Mouse (Mus musculus) ovary, postnatal 14 days (tissue): ENCODE results near the gene Pex12.
"Not testable (repeated sequence)": the region's sequence is repeated elsewhere in the genome, so short reads cannot be mapped to it uniquely, and the experiment has no call there.

Experiments
- DNase-seq: peaks from one replicate; pipeline ENCODE4 v3.0.0; 2022; ENCODE audit warnings: low spot score

Pex12 gene

DNA sequence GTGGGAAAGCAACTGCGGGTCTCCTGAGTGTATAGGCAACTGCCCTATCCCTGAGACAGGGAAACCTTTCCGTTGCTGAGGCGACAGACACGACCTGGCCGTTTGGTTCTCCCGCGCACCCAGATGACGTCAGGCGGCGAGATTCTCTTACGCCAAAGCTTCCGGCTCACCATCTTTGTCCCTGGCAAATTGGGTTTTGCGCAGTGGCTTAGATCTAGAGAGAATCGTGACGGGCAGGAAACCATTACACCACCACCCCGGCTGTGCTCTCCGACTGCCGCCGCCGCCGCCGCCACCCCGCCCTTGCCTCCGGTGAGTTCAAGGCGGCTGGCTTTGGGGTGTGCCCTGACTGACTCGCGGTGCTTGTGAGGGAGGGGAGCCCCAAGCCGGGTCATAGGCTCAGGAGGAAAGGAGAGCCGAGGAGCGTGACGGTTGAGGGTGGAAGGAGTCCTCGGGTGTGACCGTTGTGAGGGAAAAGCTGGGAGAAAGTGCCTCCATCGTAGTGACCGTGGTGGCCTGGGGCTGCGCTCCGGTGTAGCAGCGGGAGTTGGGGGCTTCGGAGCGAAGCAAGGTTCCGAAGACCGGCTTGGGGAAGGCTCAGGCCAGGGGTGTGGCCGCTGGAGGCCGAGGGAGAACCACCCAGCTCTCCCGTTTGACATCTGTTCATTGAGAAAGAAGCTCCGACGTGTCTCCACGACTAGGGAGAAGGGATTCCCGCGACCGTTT lies at the start of gene Pex12:
Pex12 (minus strand) TSS at position 61 of the 726 bp plus-strand sequence.
- DNase-seq: peak; percentile 95

DNA sequence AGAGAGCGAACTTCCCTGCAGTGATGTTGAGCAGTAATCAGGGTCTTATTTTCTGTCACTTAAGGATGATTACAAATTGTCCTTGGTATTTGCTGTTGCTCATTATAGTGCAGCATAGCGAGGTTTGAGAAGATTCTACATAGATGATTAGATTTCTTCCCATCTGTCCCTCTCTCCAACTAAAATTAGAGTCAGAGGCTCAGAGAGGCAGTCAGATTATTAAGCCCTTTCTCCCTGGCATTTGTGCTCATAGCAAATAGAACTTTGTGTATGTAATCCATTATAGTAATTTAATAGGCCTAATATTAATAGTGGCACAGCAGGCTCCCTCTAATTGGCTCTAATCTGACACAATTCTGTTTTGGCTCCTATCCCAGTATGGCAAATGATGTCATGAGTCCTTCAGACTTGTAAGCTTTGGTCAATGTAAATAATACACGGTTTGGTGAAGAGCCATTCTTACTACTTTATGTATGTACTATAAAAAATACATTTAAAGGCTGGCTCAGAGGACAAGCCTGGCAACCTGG lies 39.4 kb upstream of the Pex12 start:
- no peak for DNase-seq

DNA sequence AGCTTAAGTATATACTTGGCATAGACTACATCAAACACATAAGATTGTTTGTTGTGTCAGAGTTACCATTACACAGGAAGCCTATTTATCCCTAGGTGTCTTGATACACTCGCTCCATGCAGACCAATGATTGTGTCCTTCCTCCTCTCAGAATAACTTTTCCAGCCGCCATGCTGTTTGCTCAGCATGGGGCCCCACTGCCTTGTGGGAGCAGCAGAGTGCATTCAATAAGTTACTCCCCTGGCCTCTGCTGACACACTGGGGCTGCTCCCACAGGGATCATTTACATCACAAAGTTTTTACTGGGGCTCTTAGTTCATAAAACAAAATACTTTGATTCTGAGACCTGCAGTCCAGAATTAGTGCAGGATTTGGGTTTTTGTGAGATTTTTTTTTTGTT lies 37.3 kb upstream of the Pex12 start:
- no peak for DNase-seq

DNA sequence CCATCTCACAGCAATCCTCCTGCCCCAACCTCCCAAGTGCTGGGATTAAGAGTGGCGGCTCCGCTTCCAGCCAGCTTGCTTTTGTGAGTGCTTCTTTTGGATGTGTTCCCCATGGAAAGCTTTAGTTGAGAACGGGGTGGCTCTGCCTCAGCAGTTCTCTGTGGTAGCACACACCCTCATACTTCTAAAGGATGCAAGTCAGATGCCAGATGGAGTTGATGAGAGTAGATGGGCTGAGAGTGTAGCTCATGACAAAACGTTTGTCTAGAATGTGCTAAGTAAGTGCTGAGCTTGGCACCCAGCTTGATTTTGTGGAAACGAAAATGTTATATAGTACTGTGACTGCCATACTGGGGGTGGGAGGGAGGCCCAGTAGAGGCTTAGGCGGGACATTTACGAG lies 33.4 kb upstream of the Pex12 start:
- no peak for DNase-seq

DNA sequence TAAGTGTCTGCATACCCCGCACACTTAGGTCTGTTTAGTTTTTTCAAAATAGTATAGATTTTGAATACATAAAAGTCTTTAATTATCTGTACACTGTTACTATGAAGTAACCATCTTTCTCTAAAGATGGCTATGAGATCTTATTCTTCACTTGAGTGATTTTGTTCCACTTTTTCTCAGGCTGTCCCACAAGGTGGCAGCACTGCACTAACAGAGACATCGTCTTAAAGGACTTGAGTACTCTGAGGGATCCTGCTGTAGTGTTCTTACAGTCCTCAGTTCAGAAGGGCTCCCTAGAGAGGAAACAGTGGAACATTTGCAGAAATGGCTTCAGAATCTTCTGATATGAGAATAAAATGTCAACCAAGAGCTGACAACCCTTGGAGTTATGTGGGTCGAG lies 25.0 kb upstream of the Pex12 start:
- DNase-seq: peak; percentile 19

DNA sequence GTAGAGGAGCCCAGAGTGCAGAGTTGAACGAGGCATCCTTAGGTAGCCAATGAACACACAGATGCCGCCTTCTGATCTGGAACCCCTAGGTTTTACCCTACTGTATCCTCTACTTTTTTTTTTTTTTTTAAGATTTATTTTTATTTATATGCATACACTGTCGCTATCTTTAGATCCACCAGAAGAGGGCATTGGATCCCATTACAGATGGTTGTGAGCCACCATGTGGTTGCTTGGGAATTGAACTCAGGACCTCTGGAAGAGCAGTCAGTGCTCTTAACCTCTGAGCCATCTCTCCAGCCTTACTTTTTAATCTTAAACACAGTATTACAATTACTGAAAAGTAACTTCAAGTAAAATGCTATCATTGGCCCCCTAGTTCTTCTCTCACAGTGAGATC lies 24.3 kb upstream of the Pex12 start:
- DNase-seq: not testable (repeated sequence)

DNA sequence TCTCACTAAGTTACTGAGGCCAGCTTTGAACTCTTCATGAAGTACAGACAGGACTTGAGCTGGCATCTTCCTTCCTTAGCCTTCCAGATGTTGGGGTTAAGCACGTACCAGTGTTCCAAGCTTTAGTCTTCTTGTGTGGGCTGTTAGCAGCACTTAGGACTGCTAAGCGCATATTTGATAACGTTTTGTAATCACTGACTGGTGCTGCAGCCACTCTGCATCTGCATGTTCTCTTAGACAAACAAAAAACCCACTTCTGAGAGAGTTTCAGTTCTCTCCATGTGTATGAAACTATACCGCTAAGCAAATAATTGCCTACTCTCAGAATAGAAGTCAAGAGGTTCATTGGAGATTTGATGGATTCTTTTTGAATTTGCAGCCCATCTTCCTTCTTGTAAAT lies 16.7 kb upstream of the Pex12 start:
- DNase-seq: no peak

DNA sequence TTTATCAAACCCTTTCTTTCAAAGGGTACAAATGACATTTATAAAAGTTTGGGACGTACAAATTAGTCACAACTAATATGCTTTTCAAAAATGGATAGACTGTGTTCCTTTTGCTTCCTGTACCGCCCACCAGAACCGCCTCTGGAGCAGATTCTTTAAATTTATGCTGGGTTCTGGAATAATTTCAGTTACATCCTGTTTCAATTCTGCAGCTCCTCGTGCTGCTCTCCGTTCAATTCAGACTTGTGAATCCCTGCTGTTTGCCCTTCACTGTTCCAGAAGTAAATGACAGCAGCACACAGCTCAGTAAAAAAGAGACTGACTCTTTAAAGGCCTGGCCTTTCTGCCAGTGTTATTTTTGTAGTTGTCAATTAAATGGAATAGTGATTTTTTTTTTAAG lies 10.1 kb upstream of the Pex12 start:
- DNase-seq: no peak

DNA sequence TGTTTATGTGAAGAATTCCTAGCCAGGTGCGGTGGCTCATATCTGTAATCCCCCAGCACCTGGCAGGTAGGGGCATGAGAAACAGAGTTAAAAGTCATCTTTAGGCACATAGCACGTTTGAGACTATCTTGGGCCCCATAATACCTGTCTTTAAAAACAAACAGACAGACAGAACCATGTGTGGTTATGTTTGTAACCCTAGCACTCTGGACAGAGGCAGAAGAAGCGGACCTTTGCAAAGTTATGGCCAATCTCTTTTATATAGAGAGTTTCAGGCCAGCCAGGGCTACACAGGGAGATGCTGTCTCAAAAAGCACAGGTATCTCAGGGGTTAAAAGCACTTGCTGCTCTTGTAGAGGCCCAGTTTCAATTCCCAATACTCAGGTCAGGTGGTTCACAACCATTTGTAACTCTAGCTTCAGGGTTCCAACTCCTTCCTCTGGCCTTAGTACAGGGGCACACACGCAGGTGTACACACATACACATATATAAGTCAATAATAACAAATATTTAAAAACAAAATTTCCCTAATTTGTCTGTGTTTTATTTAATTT lies 4.4 kb upstream of the Pex12 start:
- no peak for DNase-seq

DNA sequence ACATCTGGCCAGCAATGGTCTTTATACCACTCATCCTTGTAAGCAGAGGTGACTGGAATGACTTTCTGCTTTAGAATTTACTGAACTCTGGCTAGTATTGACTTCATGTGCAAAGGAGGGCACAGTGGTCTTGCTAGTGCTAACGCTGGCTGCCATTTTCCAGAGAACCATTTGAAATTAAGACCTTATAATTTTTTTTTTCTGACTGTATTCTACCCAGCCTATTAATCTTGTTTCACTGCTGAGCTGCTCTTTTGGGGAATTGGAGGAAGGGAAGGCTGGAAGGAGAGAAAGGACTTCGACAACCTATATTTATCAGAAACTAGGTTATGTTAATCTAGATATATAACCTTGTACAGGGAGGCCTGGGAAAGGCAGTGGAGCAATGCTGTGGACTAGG lies 2.1 kb upstream of the Pex12 start:
- DNase-seq: no peak

DNA sequence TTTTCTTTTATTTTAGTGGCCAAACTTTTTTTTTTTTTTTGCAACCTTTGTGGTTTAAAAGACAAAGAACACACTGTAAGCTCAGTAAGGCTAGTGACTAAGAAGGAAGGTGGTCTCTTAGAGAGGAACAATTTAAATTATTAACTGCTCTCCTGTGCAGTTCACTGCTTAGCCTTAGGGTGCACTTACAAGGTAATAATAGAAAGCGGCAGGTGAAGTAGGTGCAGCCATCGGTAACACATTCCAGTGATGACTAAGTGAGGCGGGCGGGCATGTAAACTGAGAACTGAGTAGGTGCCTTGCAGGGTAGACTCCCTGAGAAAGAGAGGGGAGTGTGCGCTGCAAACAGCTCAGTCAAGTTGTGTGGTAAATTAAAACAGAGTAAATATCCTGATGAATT lies 1.4 kb upstream of the Pex12 start:
- no peak for DNase-seq

DNA sequence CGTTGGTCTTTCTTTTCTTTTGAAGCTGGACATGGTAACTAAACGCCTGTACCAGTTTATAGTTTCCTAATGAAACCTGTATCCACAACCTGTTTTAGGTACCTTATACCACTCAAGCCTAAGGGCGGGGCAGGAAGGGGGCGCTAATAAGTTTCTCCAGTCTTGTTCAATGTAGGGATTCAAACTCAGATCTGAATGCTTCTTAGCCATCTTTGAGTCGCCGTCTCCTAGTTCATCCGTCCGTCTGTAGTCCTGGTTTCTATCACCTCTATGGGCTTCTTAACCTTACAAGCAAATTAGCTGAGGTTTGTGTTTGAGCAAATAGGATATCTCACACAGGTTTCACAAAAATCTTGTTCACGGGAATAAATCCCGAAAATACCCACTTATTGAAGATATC lies 262 bp downstream of the Pex12 start:
- DNase-seq: no peak

DNA sequence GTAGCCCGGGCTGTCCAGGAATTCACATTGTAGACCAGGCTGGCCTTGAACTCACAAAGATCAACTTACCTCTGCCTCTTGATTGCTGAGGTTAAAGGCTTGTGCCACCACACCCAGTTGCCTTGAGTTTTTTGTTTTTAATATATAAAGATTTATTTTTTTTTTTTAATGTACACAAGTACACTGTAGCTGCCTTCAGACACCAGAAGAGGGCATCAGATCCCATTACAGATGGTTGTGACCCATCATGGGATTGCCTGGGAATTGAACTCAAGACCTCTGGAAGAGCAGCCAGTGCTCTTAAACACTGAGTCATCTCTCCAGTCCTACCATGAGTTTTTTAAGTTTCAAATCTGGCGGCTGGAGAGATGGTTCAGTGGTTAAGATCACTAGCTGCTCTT lies 955 bp downstream of the Pex12 start:
- DNase-seq: no peak

DNA sequence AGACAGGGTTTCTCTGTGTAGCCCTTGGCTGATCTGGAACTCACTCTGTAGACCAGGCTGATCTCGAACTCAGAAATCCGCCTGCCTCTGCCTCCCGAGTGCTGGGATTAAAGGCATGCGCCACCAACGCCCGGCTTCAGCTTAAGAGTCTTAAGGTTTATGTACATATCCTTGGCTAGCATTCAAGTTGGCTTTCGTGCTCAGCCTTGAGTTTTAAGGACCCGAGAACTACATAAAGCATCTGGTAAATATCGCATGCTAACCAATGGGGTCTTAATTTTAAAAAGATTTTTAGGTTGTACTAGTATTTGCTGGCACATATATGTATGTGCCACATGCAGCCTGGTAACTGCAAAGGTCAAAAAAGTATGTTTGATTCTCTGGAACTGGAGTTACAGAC lies 2.7 kb downstream of the Pex12 start:
- DNase-seq: no peak

DNA sequence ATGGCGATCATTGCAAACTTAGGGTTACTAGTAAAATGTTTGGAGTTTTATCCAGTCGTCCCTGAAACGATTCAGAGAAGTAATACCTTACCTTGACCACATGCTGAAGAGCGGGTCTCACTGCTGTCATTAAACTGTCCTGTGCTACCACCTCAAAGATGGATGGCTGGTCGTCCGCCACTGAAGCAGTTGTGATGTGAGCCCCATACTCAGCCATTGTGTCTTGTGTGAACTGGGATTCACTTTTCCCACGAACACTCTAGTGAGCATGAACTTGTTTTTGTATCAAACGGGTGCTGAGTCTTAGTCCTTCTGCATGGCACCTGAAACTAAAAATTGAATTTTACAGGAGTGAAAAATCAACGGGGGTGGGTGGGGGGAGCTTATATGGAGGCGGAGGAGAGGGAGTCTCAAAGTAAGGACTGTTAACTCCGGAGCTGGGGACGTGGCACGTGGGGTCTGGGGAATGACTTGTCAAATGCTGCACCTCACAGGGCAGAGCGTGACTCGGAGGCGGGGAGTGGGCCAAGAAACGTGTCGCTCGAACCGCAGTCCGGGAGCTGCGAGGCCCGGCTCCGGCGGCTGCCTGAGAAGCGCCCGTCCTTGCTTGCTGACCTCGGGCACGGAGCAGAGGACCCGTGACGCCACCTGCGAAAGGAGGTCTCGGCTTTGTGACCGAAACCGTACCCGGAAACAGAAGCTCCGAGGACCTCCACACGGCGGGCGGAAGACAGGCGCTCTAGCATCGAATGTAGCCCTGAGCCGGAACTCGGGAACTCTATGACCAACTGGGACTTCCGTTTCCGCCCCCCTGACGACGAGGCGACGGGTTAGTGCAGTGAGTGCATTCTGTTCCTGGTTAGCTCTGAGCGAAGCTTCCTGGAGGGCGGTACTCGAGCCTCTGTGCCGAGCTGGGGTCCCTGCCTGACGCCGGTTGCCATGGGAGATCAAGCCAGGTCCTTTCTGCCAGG lies 3.9 kb downstream of the Pex12 start, which contains the start of gene Ap2b1:
Ap2b1 (plus strand) TSS at position 800 of the 971 bp plus-strand sequence.
- DNase-seq: peak; percentile 76

DNA sequence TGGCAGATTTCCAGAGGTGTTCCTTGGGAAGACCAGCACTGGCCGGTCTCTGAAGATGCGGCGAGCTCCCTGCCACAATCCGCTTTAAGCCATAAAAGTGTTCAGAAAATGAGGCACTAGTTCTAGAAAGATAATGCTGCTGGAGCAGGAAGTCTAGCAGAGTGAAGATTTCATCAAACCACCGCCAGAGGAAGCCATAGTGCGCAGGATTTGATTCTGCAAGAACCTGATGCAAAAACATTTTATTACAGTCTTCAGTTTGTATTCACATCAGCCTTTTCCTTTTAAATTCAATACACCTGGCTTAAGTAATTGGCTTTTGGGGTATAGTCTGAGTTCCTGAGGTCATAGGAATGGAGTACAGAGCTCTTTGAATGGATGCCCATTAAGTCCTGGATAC lies 4.6 kb downstream of the Pex12 start:
- DNase-seq: no peak

DNA sequence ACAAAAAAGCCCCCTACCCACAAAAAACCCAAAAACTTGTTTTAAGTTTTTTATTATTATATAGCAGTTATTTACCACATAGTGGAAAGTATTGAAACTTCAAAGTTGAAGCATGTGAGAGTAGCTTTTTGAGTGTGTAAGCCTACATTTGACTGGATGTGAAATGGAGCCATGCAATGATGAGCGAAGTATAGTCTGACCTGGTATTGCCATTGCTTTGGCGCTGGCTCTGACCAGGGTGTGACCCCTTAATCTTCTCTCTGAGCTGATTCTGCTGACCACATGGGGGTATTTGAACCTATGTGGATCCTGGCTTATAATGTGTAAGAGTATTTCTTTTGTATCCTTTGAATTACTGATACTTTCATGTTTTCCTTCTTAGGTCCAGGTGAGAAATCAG lies 8.3 kb downstream of the Pex12 start:
- no peak for DNase-seq

DNA sequence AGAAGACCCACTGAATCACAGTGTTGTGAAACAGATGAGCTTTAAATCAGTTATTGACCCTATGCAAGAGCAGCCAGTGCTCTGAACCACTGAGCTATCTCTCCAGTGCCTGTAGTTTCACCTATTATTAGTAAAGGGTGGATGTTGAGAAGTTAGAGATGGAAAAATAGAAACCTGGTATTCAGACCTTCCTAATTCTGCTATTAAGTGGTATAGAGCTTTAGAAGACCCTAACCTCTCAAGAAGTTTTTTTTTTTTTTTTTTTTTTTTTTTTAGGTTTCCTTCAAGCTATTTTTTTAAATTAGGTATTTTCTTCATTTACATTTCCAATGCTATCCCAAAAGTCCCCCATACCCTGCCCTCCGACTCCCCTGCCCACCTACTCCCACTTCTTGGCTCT lies 9.2 kb downstream of the Pex12 start:
- no peak for DNase-seq

DNA sequence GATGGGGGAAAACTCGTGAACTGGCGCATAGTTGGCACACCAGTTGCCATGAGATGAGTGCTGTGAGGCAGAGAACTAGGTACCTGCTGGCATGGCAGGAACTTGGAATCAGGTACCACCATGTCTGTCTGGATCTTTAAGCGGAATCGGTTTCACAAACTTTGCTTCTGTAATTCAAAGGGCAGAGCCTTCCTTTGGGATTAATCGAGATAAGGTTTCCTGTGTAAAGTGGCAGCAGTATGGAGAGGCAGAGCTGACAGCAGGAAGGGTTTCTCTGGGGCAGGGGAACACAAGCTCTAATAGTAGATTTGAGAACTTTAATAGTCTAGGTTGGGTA lies 10.2 kb downstream of the Pex12 start:
- no peak for DNase-seq

DNA sequence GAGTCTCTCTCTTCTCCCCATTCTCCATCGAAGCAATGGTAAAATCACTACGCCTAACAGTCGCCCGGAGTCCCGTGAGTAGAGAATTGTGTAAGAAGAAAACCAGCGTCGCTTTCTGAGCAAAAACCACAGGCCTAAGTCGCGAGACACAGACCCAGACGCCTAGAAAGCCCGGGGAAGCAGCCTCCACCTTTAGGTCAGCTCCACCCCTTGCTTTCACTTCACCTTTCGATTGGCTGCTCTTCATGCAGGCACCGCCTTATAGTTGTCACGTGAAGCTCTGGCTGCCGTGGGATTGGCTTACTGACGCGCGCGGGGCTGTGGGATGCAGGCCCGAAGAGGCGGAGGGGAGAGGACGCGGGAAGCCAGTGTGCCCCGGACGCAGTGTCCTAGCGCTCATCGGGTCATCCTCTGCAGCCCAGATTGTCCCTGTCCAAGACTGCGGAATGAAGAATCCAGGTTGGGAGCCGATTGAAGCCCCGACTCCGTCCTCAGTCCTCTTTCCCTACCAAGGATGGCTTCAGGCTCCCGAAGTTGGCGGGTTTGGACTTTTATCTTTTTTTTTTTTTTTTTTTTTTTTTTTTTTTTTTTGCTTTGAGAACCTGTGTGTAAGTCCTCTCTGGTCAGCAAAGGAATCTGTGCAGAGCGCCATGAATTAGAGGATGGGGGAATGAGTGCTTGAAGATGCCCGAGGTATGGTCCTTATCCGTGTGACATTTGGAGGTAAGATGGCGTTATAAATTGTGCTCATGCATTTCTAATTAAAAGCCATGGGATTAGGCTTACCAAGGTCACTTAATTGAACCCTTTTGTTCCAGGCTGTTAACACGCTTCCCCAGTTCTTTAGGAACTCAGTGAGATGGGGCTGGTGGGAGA lies 10.8 kb downstream of the Pex12 start:
- DNase-seq: peak; percentile 87

DNA sequence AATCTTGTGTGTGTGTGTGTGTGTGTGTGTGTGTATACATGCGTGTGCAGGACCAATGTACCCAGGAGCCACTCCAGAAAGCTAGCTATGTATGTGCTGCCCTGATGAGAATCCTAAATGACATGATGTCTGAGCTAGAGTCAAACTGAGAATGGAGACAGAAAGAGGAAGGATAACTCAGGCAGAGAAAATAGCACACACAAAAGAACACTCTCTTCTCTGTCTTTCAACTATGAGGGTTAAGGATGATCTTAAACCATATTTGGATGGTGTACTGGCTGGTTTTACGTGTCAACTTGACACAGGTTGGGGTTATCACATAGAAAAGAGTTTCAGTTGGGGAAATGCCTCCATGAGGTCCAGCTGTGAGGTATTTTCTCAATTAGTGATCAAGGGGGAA lies 12.8 kb downstream of the Pex12 start:
- DNase-seq: no peak

DNA sequence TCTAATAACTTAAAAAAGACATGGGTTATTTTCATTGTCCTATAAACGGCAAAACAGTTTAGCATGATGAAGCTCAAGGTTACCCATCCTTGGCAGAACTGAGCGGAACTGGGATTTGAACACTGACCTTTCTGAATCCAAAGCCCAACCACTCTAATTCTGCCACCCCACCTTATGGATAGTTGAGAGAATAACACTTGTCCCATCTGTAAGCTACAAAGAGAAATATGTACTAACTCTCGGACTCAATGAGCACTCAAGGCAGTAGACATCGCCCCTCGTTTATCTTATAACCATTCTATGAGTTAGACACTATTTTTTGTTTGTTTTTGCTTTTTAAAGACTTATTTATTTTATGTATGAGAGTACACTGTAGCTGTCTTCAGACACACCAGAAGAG lies 13.3 kb downstream of the Pex12 start:
- DNase-seq: no peak
